Mouse (Mus musculus): ENCODE data around the gene Mrtfb. TPM values are rescaled to one million over a fixed set of nuclear protein-coding genes. Genes with fewer than 3 reads are reported as not detected.

Mrtfb gene
- polyA plus RNA-seq, 1 experiment from 2014 or later, result 23.0 TPM

GRCm38 (mm10) chr16:13358741-13359140 lies 102.5 kb downstream of the Mrtfb start:
- Histone ChIP-seq H3K4me2 (replicated peaks) (peak overlapping the region; percentile 50; the same call in 1 of the 2 replicates), H3K27ac (no peak overlapping the region), H3K9ac (peak overlapping the region; percentile 40; the same call in 1 of the 2 replicates)

GRCm38 (mm10) chr16:13359405-13359858 lies 103.2 kb downstream of the Mrtfb start:
- no peaks in the 10 kb centered on the region for H3K27me3 ChIP-seq
- no peaks in the 10 kb centered on the region for H3K9me3 ChIP-seq
- H3K4me3 ChIP-seq, result no peak overlapping the region
- 41% methylated on average over 9 of the region's 9 CpGs for WGBS
- H3K9ac ChIP-seq, result no peak overlapping the region
- peaks cover 30% of the 10 kb centered on the region for H3K4me1 ChIP-seq
- no peak overlapping the region for H3K27ac ChIP-seq
- H3K36me3 ChIP-seq, result no peaks in the 10 kb centered on the region
- H3K4me2 ChIP-seq (replicated peaks), result peak overlapping the region; percentile 34; the same call in 1 of the 2 replicates
- ATAC-seq (ENCODE audit: low FRiP score, low read depth), result no peak

More at GRCm38 (mm10) chr16:13358741-13359140, 102.5 kb downstream of the Mrtfb start:
- H3K4me3 ChIP-seq, result no peak overlapping the region
- no peak for ATAC-seq (ENCODE audit: low FRiP score, low read depth)
- H3K36me3 ChIP-seq, result no peaks in the 10 kb centered on the region
- no peaks in the 10 kb centered on the region for H3K27me3 ChIP-seq
- H3K4me1 ChIP-seq, result peaks cover 37% of the 10 kb centered on the region
- no peaks in the 10 kb centered on the region for H3K9me3 ChIP-seq

- Histone ChIP-seq H3K9ac (no peak overlapping the region), H3K4me1 (peaks cover 28% of the 10 kb centered on the region), H3K4me3 (no peak overlapping the region), H3K4me2 (replicated peaks) (no peak overlapping the region), H3K9me3 (no peaks in the 10 kb centered on the region), H3K27ac (no peak overlapping the region), H3K36me3 (no peaks in the 10 kb centered on the region), H3K27me3 (no peaks in the 10 kb centered on the region)
- ATAC-seq (ENCODE audit: low FRiP score, low read depth), result no peak
Measured at GRCm38 (mm10) chr16:13360208-13360607, 103.9 kb downstream of the Mrtfb start.

GRCm38 (mm10) chr16:13360835-13361234 lies 104.6 kb downstream of the Mrtfb start:
- Histone ChIP-seq H3K4me2 (replicated peaks) (no peak overlapping the region), H3K4me3 (no peak overlapping the region), H3K36me3 (no peaks in the 10 kb centered on the region), H3K9ac (no peak overlapping the region), H3K27ac (no peak overlapping the region), H3K9me3 (no peaks in the 10 kb centered on the region), H3K4me1 (peaks cover 28% of the 10 kb centered on the region), H3K27me3 (no peaks in the 10 kb centered on the region)
- 89% methylated on average over 5 of the region's 5 CpGs for WGBS
- ATAC-seq (ENCODE audit: low FRiP score, low read depth), result no peak

- Histone ChIP-seq H3K36me3 (no peaks in the 10 kb centered on the region), H3K9me3 (no peaks in the 10 kb centered on the region), H3K4me1 (peaks cover 32% of the 10 kb centered on the region), H3K27ac (no peak overlapping the region), H3K4me2 (replicated peaks) (no peak overlapping the region), H3K9ac (no peak overlapping the region), H3K27me3 (no peaks in the 10 kb centered on the region), H3K4me3 (no peak overlapping the region)
- ATAC-seq (ENCODE audit: low FRiP score, low read depth), result no peak
- 85% methylated on average over 5 of the region's 5 CpGs for WGBS
Measured at GRCm38 (mm10) chr16:13363141-13363540, 106.9 kb downstream of the Mrtfb start.

GRCm38 (mm10) chr16:13364145-13364544 lies 107.9 kb downstream of the Mrtfb start:
- WGBS, result 48% methylated on average over 3 of the region's 3 CpGs
- no peak for ATAC-seq (ENCODE audit: low FRiP score, low read depth)
- no peak overlapping the region for H3K4me3 ChIP-seq

GRCm38 (mm10) chr16:13366256-13366655 lies 110.0 kb downstream of the Mrtfb start:
- Histone ChIP-seq H3K9ac (no peak overlapping the region), H3K27me3 (no peaks in the 10 kb centered on the region), H3K4me3 (no peak overlapping the region), H3K36me3 (0 out of 2 replicates have a peak, but pooled peaks cover 2% of the 10 kb centered on the region), H3K4me1 (peaks cover 24% of the 10 kb centered on the region), H3K4me2 (replicated peaks) (no peak overlapping the region), H3K27ac (peak overlapping the region; percentile 77), H3K9me3 (no peaks in the 10 kb centered on the region)
- ATAC-seq (ENCODE audit: low FRiP score, low read depth), result no peak
- WGBS, result 55% methylated on average over 1 of the region's 1 CpGs

More at GRCm38 (mm10) chr16:13364145-13364544, 107.9 kb downstream of the Mrtfb start:
- Histone ChIP-seq H3K27me3 (no peaks in the 10 kb centered on the region), H3K4me1 (peaks cover 22% of the 10 kb centered on the region), H3K4me2 (replicated peaks) (no peak overlapping the region), H3K9me3 (no peaks in the 10 kb centered on the region), H3K36me3 (no peaks in the 10 kb centered on the region), H3K27ac (no peak overlapping the region), H3K9ac (no peak overlapping the region)

GRCm38 (mm10) chr16:13366802-13367465 lies 110.7 kb downstream of the Mrtfb start:
- Histone ChIP-seq H3K9me3 (no peaks in the 10 kb centered on the region), H3K4me1 (peaks cover 30% of the 10 kb centered on the region), H3K27me3 (no peaks in the 10 kb centered on the region), H3K9ac (no peak overlapping the region; the same call in 1 of the 2 replicates), H3K27ac (peak overlapping the region; percentile 77), H3K4me3 (no peak overlapping the region), H3K36me3 (0 out of 2 replicates have a peak, but pooled peaks cover 2% of the 10 kb centered on the region), H3K4me2 (replicated peaks) (peak overlapping the region; percentile 37)
- WGBS, result 33% methylated on average over 4 of the region's 4 CpGs
- peak; percentile 72; the same call in 1 of the 2 replicates for ATAC-seq (ENCODE audit: low FRiP score, low read depth)

- Histone ChIP-seq H3K4me2 (replicated peaks) (peak overlapping the region; percentile 37), H3K27me3 (no peaks in the 10 kb centered on the region), H3K4me3 (no peak overlapping the region), H3K36me3 (0 out of 2 replicates have a peak, but pooled peaks cover 2% of the 10 kb centered on the region), H3K9me3 (no peaks in the 10 kb centered on the region), H3K9ac (no peak overlapping the region; the same call in 1 of the 2 replicates), H3K27ac (peak overlapping the region; percentile 77), H3K4me1 (peaks cover 32% of the 10 kb centered on the region)
- ATAC-seq (ENCODE audit: low FRiP score, low read depth), result no peak
- WGBS, result 72% methylated on average over 2 of the region's 2 CpGs
Measured at GRCm38 (mm10) chr16:13367466-13367856, 111.2 kb downstream of the Mrtfb start.

GRCm38 (mm10) chr16:13368645-13369044 lies 112.4 kb downstream of the Mrtfb start:
- 0 out of 2 replicates have a peak, but pooled peaks cover 2% of the 10 kb centered on the region for H3K36me3 ChIP-seq
- 74% methylated on average over 1 of the region's 1 CpGs for WGBS
- no peaks in the 10 kb centered on the region for H3K27me3 ChIP-seq
- H3K27ac ChIP-seq, result no peak overlapping the region
- no peaks in the 10 kb centered on the region for H3K9me3 ChIP-seq
- no peak overlapping the region for H3K9ac ChIP-seq
- no peak for ATAC-seq (ENCODE audit: low FRiP score, low read depth)
- H3K4me3 ChIP-seq, result no peak overlapping the region
- peaks cover 35% of the 10 kb centered on the region for H3K4me1 ChIP-seq
- no peak overlapping the region for H3K4me2 ChIP-seq (replicated peaks)

- H3K27ac ChIP-seq, result peak overlapping the region; percentile 44; the same call in 1 of the 2 replicates
- peak; percentile 68 for ATAC-seq (ENCODE audit: low FRiP score, low read depth)
Measured at GRCm38 (mm10) chr16:13371740-13372287, 115.5 kb downstream of the Mrtfb start.

GRCm38 (mm10) chr16:13372899-13373533 lies 116.7 kb downstream of the Mrtfb start:
- Histone ChIP-seq H3K4me3 (no peak overlapping the region), H3K9me3 (no peaks in the 10 kb centered on the region), H3K27me3 (no peaks in the 10 kb centered on the region), H3K27ac (no peak overlapping the region), H3K36me3 (0 out of 2 replicates have a peak, but pooled peaks cover 2% of the 10 kb centered on the region), H3K9ac (no peak overlapping the region), H3K4me2 (replicated peaks) (no peak overlapping the region), H3K4me1 (peaks cover 19% of the 10 kb centered on the region)
- 85% methylated on average over 8 of the region's 8 CpGs for WGBS
- ATAC-seq (ENCODE audit: low FRiP score, low read depth), result no peak

More at GRCm38 (mm10) chr16:13371740-13372287, 115.5 kb downstream of the Mrtfb start:
- Histone ChIP-seq H3K4me2 (replicated peaks) (no peak overlapping the region; the same call in 1 of the 2 replicates), H3K4me3 (no peak overlapping the region), H3K27me3 (no peaks in the 10 kb centered on the region), H3K9ac (no peak overlapping the region), H3K36me3 (0 out of 2 replicates have a peak, but pooled peaks cover 2% of the 10 kb centered on the region), H3K4me1 (peaks cover 26% of the 10 kb centered on the region), H3K9me3 (no peaks in the 10 kb centered on the region)
- WGBS, result 18% methylated on average over 11 of the region's 11 CpGs
